Mouse (Mus musculus) adrenal gland, adult 8-10 months (tissue): ENCODE measurements at regions not wholly inside any gene's neighbourhood (a gene's known extent, or its start where the extent isn't known, plus 50 kb on each side); places are given as distances from the start of the nearest gene placed in this dataset.
A peak's percentile ranks its signal among the peaks of the same experiment; 100 is the strongest.

Experiments
- DNase-seq: peaks from one replicate; pipeline ENCODE4 v3.0.0; 2022

DNA sequence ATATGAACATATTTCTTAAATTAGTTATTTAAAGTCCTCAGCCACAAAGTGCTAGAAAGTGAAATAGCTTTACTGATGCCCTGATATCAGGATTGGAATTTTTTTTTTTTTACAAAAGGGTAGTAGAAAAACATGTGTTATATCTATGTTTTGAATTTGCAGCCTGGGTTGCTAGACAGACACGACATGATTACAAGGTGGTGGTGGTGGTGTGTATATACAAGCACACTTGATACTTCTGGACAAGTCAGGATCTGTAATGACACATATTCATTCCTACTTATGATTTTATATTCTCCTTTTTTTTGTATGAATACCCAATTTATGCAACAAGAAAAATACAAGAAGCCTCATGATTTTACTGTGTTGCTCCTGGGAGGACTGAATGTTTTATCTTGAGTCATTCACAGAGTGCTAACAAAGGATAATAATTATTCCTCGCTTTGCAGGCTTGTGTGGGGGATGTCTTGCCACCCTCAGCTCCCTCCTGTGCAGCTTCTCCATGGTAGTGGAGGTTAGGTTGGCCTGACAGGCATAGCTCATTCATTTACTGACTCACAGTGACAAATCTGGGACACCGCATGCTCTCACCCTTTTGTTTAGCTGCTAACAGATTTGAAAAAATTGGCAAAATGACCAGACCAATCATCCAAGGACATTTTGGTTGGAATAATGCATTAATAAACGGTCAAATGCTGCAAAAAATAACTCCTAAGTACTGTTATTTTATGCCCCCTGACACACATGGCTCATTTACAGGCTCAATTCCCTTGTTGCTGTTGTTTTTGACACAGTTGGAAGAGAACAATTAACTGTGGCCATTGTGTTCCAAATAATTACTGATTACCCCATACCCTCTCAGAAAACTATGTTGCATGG, 303.3 kb upstream of the Sel1l start:
- DNase-seq: peak; percentile 3

DNA sequence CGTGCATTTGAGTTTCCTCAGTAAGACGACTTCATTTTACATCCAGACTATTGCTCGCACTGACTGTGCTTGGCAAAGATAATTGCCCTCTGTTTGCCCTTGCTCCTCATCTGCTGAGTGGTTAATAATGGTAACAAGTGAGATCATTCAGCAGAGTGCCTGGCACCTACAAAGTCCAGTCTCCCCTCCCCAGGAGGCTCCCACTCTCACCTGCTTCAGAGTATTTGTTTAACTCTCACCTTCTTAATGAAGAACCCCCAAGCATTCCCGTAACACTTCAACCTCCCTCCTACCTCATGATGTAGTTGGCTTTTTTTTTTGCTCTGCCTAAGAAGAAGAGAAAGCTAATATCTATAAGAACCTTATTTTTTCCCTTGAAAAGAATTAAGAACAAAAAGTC, 288.6 kb upstream of the Sel1l start:
- DNase-seq: no peak

DNA sequence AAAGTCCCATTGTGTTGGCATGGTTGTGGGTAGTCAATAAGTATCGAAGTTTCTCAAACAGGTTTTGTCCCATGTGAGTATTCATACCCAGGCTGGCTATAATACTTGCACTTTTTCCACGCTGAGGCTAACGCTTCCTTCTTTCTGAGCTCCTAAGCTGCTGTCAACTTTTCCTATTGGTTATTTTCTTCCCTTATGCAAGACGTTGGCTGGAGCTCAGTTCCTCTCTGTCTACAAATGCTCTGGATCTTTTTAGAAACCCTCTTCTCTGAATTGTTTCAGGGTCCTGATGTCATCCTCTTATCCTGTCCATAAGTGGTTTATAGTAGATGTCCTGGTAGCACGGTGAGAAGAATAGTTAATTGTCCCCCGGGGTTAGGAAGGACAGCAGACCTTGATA, 278.7 kb upstream of the Sel1l start:
- DNase-seq: no peak

DNA sequence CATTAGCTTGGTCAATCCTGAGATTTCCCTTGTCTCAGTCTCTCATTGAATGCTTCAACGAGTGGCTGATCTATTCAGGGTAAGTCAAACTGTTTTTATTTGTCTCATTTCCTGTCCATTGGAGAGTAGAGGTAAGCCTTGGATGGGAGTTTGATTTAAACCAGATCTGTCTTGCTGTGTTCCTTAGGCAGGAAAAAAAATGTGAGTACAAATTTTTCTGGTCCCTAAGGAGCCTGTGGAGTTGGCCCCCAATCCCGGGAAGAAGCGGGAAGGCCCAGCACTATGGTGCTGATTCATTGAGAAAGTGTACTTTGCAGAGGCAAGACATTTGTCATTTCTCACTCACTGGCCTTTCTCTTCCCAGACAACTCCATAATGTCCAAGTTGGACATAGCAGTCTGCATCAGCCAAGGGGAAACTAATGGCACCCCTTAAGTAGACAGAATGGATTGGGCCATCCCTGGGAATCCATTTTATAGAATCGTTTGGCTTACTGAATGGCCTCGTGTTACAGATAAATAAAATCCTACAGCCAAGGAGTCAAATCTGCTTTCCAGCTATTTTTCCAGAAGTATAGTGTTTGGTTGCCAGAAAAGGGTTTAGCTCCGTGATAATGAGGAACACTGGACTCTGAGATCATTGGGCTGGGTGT, 271.3 kb upstream of the Sel1l start:
- no peak for DNase-seq

DNA sequence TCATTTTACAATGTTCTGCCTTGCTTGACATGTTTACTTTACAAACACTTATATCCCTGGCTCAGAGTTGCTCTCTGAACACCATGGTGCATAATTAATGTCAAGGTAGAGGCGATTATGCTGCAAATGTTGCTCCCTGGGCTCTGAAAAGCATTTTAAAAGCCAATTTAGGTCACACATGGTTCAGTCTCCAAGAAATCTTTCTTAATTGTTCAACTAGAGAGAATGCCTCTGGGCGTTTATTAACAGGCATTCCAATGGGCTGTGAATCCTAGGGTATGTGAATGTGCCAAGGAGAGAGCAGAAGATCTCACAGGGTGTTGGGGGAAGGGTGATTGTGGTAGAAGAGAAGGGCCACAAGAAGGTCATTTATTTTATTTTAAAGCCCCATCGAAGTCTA, 260.7 kb upstream of the Sel1l start:
- no peak for DNase-seq

DNA sequence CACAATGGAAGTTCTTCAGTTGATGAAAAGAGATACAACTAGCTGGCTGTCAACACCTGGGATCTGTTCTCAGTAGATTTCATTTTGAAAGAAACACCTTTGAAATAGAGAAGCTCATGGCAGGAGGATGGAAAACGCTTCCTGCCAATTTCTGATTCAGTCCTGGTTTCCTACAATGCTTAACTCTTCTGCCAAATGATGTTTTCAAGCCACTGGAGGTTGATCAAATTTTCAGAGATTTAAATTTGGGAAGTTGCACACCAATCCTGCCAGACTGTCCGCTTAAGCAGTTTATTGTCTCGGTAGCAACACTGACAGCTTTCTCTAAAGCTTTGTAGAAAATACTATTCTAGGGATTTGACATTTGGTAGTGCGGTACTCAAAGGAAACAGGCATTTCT, 251.1 kb upstream of the Sel1l start:
- no peak for DNase-seq

DNA sequence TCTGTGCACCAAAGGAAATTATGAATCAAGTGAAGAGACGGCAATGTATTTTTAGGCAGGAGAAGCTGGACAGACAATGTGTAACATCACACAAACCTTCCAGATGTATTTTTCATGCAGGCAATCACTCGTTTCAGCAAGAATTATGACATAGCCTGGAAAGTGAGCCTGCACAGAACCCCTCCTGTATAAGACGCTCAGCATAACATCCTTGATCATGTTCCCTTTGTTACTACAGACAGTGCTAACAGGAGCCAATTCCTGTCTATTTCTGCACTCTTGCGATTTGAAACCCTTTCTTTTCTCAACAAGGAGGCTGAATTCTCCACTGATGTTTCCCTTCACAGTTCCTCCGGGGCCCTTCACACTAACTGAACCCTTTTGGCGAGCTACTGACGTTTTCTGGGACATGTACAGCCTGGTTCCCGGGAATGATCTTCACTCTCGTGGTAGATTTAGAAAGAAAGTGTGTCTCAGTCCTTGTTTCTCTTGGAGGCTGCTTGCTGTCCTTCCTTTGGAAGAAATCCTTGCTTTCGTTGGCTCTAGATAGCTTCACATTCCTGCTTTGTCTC, 243.9 kb upstream of the Sel1l start:
- no peak for DNase-seq

DNA sequence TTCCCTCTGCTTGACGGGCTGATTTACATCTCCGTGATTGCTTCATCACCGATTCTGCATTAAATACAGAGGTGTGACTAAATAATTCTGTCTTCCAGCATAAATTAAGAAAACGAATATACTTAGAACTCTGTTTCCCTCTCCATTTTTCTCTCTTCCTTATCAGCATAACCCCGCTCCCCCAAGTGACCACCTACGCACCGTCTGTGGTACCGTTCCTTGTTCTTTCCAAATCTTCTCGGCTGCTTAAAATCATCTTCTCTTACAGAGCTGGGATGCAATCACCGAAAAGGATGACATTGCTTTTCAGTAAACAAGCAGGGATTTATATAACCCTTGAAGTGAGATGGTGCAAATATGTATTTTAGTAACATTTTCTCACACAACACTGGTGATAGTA, 224.3 kb upstream of the Sel1l start:
- no peak for DNase-seq

DNA sequence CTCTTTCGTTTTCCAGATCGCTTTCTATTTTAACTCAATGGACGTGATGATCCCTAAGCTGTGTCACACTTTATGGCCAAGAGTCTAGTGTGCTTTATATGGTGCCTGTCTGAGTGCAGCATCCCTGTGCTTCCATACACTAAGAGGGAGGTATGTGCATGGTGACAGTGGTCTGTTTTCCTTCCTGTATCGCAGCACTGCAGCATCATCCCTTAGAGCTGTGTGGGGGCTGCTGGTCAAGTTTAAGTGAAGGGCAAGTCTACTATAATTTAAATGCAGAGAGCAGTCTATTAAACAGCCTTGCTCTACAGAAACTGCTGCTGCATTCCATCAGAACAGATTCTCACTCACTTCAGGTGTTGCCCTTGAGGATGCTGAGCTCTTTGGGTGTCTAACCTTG, 213.8 kb upstream of the Sel1l start:
- no peak for DNase-seq

DNA sequence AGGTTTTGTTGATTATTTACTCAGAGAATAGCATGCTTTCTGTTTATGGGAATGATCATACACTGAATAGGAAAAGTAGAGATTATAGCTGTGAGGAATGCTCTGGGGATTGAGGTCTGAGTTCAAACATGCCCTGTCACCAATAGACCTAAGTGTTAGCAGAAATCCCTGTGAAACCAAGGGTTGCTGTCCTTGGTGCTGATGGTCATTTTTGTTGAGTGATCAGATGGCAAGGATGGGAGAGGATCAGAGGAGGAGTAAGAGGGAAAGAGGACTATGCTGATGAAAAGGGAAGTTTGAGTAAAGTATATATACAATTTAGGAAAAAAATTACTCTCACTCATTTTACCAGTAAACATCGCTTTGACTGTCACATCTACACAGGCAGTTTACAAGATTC, 191.5 kb upstream of the Sel1l start:
- no peak for DNase-seq

DNA sequence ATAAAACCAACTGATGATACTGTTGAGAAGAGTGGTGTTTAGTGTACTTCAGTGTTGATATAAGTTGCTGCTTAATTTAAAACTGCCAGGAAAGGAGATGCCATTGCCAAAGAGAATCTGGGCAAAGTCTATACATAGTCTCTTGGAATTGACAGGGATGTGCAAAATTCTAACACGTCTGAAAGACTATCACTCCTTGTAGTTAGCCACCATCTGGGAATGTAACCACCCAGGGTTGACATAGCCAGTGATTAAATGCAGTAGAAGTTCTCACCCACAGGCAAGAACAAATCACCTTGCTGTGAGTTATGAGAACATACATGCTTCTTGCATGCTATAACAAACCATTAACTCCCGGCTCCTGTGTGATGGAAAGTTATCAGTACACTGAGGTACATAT, 180.2 kb upstream of the Sel1l start:
- DNase-seq: no peak

DNA sequence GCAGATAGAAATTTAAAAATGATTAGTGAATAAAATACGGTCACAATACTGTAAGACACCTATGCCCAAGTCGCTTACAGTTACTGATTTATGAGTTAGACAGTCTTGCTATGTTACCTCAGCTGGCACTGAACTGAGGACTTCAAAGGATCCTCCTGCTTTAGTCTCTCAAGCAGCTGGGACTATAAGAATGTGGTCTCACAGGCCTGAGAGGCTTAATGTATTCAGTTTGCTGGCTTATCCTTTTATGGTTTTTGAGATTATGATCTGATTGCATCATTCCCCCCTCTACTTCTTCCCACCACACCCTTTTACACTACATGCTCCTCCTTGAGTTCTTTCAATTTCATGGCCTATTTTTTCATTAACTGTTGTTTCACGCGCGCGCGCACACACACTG, 179.4 kb upstream of the Sel1l start:
- no peak for DNase-seq

DNA sequence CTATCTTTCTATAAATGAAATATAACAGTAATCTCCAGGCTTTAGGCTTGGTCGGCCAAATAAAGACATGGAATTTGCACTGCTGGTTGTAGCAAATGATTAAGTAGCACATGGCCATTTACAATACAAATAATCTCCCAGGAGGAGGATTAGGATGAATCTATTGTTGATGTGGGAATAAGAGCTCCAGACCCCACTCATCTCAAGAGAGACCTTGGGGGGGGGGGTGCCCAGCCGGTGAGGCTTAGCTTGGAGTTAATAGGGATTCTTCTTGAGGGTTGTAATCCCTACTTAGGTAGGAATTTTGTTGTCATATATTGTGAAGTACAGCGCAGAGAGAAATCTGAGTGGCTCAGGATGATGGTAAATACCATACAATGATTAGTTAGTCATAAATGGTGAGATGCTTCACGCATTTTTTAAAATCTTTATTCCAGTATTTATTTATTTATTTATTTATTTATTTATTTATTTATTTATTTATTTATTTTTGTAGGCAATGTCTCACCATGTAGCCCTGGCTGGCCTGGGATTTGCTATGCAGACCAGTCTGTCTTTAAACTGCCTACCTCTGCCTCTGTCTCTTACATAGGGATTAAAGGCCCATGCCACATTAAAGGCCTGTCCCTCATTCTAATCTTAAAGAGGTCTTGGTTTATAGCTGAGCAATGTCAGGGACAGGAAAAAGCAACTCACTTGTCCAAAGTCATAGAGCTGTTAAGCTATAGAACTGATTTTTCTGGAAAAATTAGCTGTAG, 175.7 kb upstream of the Sel1l start:
- DNase-seq: no peak

DNA sequence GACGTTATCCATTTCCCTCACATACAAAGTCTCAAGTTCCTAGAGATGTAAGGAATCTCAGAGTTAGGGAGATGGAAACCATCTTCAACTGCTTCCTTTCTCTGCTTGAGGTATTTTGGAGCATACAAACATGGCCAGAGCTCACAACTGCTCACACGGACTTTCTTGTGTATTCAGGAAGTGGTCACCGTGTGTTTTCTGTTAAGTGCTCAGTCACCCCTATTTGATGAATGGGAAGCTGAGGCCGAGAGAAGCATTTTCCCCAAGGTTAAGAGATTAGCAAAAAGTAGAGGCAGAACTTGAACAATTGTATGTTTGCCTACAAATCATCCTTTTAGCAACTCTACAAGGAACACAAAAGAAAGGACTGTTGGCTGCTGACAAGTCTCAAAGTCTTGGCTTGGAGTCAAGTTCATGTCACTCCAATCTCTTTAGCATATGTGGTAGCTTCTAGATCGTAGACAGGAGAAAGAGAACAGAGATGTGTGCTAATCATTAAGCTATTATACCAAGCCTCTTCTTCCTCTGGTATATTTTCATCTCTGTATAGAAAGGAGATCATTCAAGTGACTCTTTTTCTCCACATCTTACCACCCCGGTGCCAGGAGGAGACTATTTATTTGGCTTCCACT, 170.8 kb upstream of the Sel1l start:
- no peak for DNase-seq

DNA sequence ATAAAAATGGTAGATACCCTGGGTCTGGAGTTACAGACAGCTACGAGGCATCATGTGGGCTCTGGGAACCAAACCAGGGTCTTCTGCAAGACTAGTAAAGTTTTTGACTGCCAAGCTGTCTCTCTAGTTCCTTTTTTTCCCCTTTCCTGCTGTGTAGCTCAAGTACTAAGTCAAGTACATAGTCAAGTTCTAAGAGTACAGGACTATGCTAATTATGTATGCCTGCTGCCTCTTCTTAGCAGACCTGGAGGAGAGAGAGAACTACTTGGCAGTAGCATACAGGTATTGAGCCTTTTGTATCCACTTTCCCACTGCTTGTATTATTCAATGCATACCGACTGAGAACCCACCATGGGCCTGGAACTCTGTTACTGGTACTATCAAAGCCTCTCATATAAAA, 166.4 kb upstream of the Sel1l start:
- DNase-seq: no peak

DNA sequence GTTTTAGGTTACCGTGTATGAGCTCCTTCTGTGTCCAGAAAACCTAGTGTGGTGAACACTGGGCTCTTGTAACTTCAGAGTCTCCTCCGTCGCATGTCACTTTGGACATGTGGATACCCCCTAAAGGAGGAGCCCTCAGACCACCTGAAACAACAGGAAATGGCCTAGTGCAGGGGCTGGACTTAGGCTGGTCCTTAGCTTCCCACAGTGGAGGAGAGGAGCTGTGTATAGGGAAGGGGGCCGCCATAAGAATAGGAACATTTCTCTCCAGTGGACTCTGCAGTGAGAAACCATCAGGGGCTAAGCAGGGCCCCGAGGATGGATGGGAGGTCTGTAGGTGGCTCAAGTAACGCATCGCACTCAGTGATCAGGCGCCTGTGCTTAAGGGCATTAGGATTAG, 165.0 kb upstream of the Sel1l start:
- DNase-seq: no peak

DNA sequence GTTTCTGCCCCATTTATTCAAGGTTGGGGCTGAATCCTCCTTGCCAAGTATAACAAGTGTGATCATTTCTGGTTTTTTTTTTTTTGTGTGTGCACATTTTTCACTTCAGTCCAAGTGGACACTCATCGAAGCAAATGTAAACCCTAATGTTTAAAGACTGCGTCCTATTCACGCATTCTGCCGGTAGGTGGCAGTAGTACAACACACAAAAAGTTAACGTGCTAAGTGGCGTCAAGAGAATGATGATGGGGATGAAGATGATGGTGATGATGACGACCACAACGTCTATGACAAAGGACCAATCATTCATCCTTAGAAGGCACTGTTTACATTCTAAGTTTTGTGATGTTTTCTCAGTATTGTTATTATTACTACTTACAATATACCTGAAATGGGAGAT, 164.3 kb upstream of the Sel1l start:
- DNase-seq: no peak

DNA sequence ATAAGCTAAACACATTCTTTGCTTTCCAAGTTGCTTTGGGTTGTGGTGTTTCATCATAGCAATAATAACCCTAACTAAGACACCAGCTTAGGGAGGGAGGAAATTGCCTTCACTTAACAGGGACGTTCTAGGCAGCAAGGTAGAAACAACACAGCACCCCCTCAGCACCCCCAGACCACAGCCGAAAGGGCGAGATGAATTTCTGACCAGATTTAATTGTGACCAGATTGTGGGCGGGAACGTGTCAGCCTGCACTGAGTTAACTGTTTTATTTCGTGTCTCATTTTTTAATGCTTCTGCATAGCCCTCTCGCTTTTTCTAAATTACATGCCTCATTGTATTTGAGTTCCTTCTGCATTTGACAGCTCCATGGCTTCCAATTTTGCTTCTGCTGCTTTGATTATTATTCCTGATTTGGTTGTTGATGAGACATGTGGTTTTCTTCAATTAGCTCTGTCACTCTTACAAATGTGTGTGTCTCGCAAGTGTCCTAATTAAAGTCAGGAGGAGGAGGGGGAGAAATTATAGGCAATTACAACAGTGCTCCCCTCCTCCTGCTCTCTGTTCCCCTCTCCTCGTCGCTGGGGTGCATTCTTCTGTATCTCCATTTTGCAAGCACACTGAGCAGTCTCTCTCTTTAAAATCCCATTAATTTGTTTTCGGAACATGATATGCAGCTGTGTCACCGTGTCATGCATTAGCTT, 155.6 kb upstream of the Sel1l start:
- DNase-seq: no peak

DNA sequence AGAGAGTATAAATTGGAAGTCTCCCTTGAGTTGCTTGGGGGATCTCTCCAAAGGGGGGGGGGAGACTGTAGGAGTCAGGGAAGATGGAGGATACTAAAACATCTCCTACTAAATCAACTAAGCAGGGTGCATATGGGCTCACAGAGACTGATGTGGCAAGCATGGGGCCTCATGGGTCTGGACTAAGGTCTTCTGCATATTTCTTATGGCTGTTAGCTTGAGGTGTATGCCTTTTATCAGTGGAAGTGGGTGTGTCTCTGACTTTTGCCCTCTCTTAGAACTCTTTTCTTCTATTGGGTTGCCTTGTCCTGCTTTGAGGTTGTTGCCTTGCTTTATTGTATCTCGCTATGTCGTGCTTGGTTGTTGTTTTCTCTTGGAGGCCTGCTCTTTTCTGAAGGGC, 150.1 kb upstream of the Sel1l start:
- DNase-seq: no peak

DNA sequence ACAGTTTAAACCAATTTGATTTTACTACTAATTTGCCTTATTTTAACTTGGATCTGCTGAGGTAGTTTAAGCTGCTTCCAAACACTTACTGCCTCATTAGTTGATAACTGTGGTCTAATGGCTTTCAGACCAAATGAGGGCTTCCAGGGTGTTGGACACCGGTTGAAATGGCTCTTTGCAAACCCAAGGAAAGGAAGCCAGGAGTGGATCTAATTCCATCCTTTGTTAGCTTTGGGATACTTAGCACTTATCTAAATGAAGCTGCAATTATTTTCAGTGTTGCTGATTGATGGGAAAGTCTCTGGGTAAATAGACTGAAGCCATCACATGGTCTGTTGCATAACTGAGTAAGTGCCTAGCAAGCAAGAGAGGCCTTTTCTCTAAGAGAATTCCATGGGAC, 148.4 kb upstream of the Sel1l start:
- no peak for DNase-seq

DNA sequence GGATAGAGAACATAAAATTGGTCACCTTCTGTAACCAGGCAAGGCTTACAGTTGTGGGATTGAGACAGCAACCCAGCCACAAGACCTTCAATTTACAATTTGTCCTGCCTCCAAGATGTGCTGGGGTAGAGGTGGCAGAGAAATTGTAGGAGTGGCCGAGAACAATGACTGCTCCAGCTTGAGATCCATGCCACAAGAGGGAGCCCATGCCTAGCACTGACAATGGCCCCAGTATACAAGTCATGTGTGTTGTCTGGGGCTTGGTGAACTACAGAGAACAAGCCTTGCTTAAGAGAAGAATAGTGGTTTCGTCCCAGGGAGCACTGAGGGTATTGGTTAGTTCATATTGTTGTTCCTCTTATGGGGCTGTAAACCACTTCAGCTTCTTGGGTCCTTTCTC, 146.6 kb upstream of the Sel1l start:
- no peak for DNase-seq

DNA sequence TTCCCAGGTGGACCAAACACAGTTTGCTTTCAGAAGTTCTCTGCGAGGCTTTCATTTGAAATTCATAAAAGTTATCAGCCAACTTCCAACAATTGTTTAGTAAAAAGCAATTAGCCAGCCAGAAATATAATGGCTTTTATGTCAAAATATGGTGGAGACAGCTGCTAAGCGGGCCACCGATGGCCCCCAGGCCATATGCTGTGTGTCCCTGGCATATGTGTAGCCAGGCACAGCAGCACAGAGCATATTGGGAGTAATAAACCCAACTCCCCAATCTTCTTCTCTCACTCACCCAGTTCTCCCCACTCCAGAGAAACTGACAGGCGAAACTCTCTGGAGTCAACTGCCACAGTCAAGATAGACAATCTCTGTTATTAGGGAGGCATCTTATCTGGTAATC, 137.5 kb upstream of the Sel1l start:
- no peak for DNase-seq
